Mouse (Mus musculus) E14TG2a.4 (cell line): ENCODE results near the gene Atxn2l.

Source experiments
- CTCF ChIP-seq: conservative IDR thresholded peaks from 2 replicates; pipeline ENCODE4 v1.5.1; 2014; ENCODE audit warnings: low read length
- NANOG ChIP-seq: IDR thresholded peaks from 2 replicates; pipeline ENCODE4 v1.6.1; 2014; ENCODE audit warnings: borderline replicate concordance, low read length, mixed read lengths

DNA sequence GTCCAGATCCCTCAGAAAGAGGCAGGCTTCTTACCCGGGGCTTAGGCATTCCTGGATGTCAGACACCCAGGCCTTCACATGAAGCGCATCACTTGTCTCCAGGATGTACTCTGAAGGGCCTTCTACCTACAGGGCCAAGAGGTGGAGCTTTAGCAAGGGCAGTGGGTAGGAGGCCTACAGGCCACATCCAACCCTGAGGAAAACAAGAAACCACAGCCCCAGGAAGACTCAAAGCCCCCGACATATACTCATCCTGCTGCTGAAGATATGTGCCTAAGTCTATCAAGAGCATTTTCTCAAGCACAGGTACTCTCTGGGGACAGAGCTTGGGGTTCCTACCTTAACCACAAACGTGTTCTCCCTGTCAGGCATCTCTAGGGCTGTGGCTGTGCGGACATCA is 31.9 kb downstream of the Atxn2l start:
- TF ChIP-seq CTCF = no peak
- TF ChIP-seq NANOG = no peak
